Mouse (Mus musculus): ENCODE measurements around the gene Ccdc7a. TPM values are rescaled to one million over a fixed set of nuclear protein-coding genes. Genes with fewer than 3 reads are reported as not detected.

The Ccdc7a gene
- polyA plus RNA-seq (2017; shearing (Covaris generic)): under 1 TPM; 0.17 to 0.44 TPM

GRCm38 (mm10) chr8:129065417-129065816 is at the start of gene Ccdc7a:
Ccdc7a (minus strand) TSS chr8:129065517.

GRCm38 (mm10) chr8:129066834-129067233 is 1.5 kb upstream of the Ccdc7a start, which contains the start of gene Ccdc7b:
Ccdc7b (plus strand) TSS chr8:129067134.

GRCm38 (mm10) chr8:128798594-128798993 is 266.7 kb downstream of the Ccdc7a start, which contains the start of gene Gm3952:
Gm3952 (minus strand) TSS chr8:128798694.

GRCm38 (mm10) chr8:128685507-128686428 is 379.5 kb downstream of the Ccdc7a start, which contains the start of gene Itgb1:
Itgb1 (plus strand) TSS chr8:128685654.

Other genes with a start within 250 kb of the Ccdc7a start
- gene Ccdc7b, start 1.6 kb upstream of the Ccdc7a start, polyA plus RNA-seq (2017; shearing (Covaris generic)): not detected
- not detected for gene Gm10999, start 66.1 kb upstream of the Ccdc7a start, polyA plus RNA-seq (2017; shearing (Covaris generic))
- 10 to 100 TPM; 21.8 to 23.5 TPM for gene 2610044O15Rik8, start 168.9 kb upstream of the Ccdc7a start, polyA plus RNA-seq (2017; shearing (Covaris generic))